Mouse (Mus musculus) lung, embryonic 16.5 days (tissue): Measurements from ENCODE around the gene Fhit. TPM values are rescaled to one million over a fixed set of nuclear protein-coding genes. Genes with fewer than 3 reads are reported as not detected.

ENCODE experiments used
- ATAC-seq: fragments of 200-750 bp; cut with Nextera tagmentation; 2 replicates; pipeline ENCODE4 v1.8.0; 2017; ENCODE audit warnings: low read depth, mild to moderate bottlenecking, moderate library complexity
- H3K27ac ChIP-seq: fragments of 300-500 bp; sonication (generic); 2 replicates; pipeline ENCODE4 v1.5.1; 2014; ENCODE audit warnings: mild to moderate bottlenecking, control low read depth, low read length
- H3K27me3 ChIP-seq: fragments of 300-500 bp; sonication (generic); 2 replicates; pipeline ENCODE4 v1.6.1; 2014; ENCODE audit warnings: low read depth, low read length, mixed read lengths; ENCODE audit not compliant: control insufficient read depth, insufficient read depth
- H3K36me3 ChIP-seq: fragments of 300-500 bp; sonication (generic); 2 replicates; pipeline ENCODE4 v1.6.1; 2014; ENCODE audit warnings: low read length; ENCODE audit not compliant: control insufficient read depth, insufficient read depth
- H3K4me1 ChIP-seq: fragments of 300-500 bp; sonication (generic); replicated peaks from 2 replicates; pipeline ENCODE4 v1.6.1; 2014; ENCODE audit warnings: low read length, mixed read lengths; ENCODE audit not compliant: control insufficient read depth, insufficient read depth
- H3K4me2 ChIP-seq: fragments of 300-500 bp; sonication (generic); 2 replicates; pipeline ENCODE4 v1.6.1; 2014; ENCODE audit warnings: low read depth, low read length, control low read depth
- H3K4me3 ChIP-seq: fragments of 300-500 bp; sonication (generic); 2 replicates; pipeline ENCODE4 v1.5.1; 2014; ENCODE audit warnings: mild to moderate bottlenecking, low read length, control low read depth
- H3K9ac ChIP-seq: fragments of 300-500 bp; sonication (generic); 2 replicates; pipeline ENCODE4 v1.6.1; 2014; ENCODE audit warnings: low read length, control low read depth
- H3K9me3 ChIP-seq: fragments of 300-500 bp; sonication (generic); 2 replicates; pipeline ENCODE4 v1.6.1; 2016; ENCODE audit warnings: low read length; ENCODE audit not compliant: control insufficient read depth
- WGBS: fragments of 180-500 bp; shearing (Covaris S2); extraction: QIAGEN DNeasy Blood & Tissue Kit; methylation state at CpG from one replicate; pipeline ENCODE4 v1.1.7; 2014; 5-methylcytosine and 5-hydroxymethylcytosine counted together
- polyA plus RNA-seq: library from polyadenylated mRNA; unstranded; fragments of >200 nt; fragmentation: Nextera tagmentation; extraction: Ambion mirVana; gene quantifications from 2 replicates; pipeline ENCODE4 v1.2.1, GENCODE M21; 2015

The Fhit gene
- polyA plus RNA-seq, 1 experiment from 2014 or later, result 4.9 TPM

- no peak overlapping the region for H3K27ac ChIP-seq
- 33% methylated on average over 1 of the region's 1 CpGs for WGBS
- H3K4me2 ChIP-seq, result no peak overlapping the region
- H3K4me3 ChIP-seq, result no peak overlapping the region
- no peaks in the 10 kb centered on the region for H3K27me3 ChIP-seq
- no peak overlapping the region for H3K9ac ChIP-seq
- no peaks in the 10 kb centered on the region for H3K9me3 ChIP-seq
- H3K4me1 ChIP-seq, result no peaks in the 10 kb centered on the region
- ATAC-seq, result no peak
- H3K36me3 ChIP-seq, result no peaks in the 10 kb centered on the region
Observed at GRCm38 (mm10) chr14:10312190-10312589, 849.6 kb downstream of the Fhit start.

GRCm38 (mm10) chr14:10305286-10305685 is 856.5 kb downstream of the Fhit start:
- no peak overlapping the region for H3K4me3 ChIP-seq
- H3K9ac ChIP-seq, result no peak overlapping the region
- H3K4me1 ChIP-seq, result no peaks in the 10 kb centered on the region
- no peak overlapping the region for H3K27ac ChIP-seq
- no peaks in the 10 kb centered on the region for H3K36me3 ChIP-seq
- H3K4me2 ChIP-seq, result no peak overlapping the region
- ATAC-seq, result no peak
- no peaks in the 10 kb centered on the region for H3K27me3 ChIP-seq
- H3K9me3 ChIP-seq, result no peaks in the 10 kb centered on the region

DNA sequence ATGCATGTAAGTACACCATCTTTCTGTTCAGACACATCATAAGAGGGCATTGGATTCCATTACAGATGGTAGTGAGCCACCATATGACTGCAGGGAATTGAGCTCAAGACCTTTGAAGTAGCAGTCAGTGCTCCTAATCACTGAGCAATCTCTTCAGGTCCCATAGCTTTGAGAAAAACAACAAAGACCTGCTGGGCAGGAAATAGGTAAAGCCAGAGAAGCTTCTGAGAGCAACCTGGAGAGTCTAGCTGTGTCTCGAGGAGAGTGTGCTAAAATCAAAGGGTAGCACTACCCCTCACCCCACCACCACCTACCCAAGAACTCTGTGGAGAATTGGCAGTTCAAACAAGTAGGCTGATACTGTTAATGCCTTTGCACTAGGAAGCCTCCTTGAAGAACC is 860.3 kb downstream of the Fhit start:
- WGBS, result 31% methylated on average over 1 of the region's 1 CpGs
- ATAC-seq, result no peak
- Histone ChIP-seq H3K4me2 (no peak overlapping the region), H3K9ac (no peak overlapping the region), H3K36me3 (no peaks in the 10 kb centered on the region), H3K4me1 (no peaks in the 10 kb centered on the region), H3K27me3 (no peaks in the 10 kb centered on the region), H3K4me3 (no peak overlapping the region), H3K27ac (no peak overlapping the region), H3K9me3 (no peaks in the 10 kb centered on the region)

DNA sequence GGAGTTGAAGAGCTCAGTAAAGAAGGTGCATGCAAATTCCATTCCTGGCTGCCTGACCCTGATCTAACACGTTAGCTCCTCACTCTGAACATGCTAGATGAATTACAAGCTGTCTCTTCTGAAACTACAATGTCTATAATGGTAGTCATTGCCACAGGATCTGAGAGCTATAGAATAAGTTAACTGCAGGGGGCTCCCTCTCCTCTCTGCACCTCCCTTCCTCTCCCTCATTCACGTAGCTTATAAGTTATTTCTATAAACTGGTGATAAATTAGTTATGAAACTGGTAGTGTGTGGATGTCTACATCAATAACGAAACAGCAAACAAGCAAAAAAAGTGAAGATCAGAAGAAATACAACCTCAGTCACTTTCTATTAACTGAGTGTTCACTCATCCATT is 860.9 kb downstream of the Fhit start:
- Histone ChIP-seq H3K4me1 (no peaks in the 10 kb centered on the region), H3K4me2 (no peak overlapping the region), H3K4me3 (no peak overlapping the region), H3K27ac (no peak overlapping the region), H3K36me3 (no peaks in the 10 kb centered on the region), H3K9me3 (no peaks in the 10 kb centered on the region), H3K27me3 (no peaks in the 10 kb centered on the region), H3K9ac (no peak overlapping the region)
- ATAC-seq, result no peak
- 51% methylated on average over 3 of the region's 3 CpGs for WGBS

DNA sequence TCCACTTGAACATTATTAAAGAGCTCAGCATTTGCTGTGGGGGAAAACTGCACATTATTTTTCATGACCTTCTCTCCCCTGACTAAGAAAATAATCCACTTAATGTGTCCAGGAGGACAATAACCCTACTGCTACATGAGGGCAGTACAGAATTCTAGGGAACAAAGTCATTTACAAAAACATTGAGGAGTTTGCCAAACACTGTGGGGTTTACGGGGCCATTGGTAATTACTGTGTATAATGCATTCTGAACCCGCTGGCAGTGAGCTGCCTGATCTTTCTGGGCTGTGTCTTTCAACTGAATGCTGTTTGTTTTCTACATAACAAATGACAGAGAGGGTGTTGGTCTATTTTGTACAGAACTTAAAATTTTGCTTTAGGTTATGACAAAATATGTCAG is 862.8 kb downstream of the Fhit start:
- Histone ChIP-seq H3K36me3 (no peaks in the 10 kb centered on the region), H3K9me3 (no peaks in the 10 kb centered on the region), H3K4me2 (no peak overlapping the region), H3K27ac (no peak overlapping the region), H3K9ac (no peak overlapping the region), H3K27me3 (no peaks in the 10 kb centered on the region), H3K4me1 (no peaks in the 10 kb centered on the region), H3K4me3 (no peak overlapping the region)
- ATAC-seq, result no peak
- 79% methylated on average over 2 of the region's 2 CpGs for WGBS

DNA sequence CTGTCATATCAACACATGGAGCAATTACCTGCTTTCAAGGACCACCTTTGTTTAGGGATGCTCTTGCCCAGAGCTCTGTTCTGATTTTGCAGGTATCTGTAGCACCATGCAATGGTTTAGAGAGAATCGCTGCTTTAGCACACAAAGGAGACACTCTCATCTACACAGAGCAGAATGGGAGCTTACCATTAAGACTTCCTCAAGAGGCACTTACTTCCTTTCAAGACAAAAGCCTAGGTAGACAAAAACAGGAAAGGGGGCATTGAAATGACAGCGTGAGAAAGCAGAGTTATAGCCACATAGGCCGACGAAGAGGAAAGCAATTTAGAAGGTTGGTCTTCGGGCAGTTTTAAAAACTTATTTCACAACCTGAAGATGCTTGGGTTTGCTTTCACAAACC is 872.8 kb downstream of the Fhit start:
- no peak overlapping the region for H3K4me2 ChIP-seq
- WGBS, result 70% methylated on average over 5 of the region's 5 CpGs
- no peak overlapping the region for H3K27ac ChIP-seq
- no peak for ATAC-seq
- H3K36me3 ChIP-seq, result no peaks in the 10 kb centered on the region
- H3K9me3 ChIP-seq, result no peaks in the 10 kb centered on the region
- H3K27me3 ChIP-seq, result no peaks in the 10 kb centered on the region
- no peaks in the 10 kb centered on the region for H3K4me1 ChIP-seq
- no peak overlapping the region for H3K4me3 ChIP-seq
- H3K9ac ChIP-seq, result no peak overlapping the region

DNA sequence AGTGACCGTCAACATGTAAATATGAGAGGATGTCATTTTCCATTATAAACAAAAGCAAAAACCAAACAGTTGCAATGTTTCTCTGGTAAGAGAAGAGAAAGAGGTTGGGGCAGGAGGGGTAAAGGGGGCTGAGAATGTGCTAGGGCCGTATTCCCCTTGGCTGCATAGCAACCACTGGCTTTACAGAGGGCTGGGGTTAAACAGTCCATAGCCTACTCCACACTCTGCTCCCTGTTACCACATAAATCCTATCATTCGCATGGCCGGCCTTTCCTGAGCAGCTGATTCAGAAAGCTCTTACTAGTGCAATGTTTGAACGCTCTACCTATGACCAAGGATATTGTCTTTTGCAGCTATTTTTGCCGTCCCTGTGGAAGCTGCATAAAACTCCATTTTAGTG is 875.8 kb downstream of the Fhit start:
- Histone ChIP-seq H3K4me3 (no peak overlapping the region), H3K27ac (no peak overlapping the region), H3K9ac (no peak overlapping the region), H3K4me2 (no peak overlapping the region), H3K4me1 (no peaks in the 10 kb centered on the region), H3K9me3 (no peaks in the 10 kb centered on the region), H3K27me3 (no peaks in the 10 kb centered on the region), H3K36me3 (no peaks in the 10 kb centered on the region)
- ATAC-seq, result no peak
- 72% methylated on average over 6 of the region's 6 CpGs for WGBS

- 71% methylated on average over 5 of the region's 5 CpGs for WGBS
- H3K4me1 ChIP-seq, result no peaks in the 10 kb centered on the region
- H3K4me2 ChIP-seq, result no peak overlapping the region
- no peak overlapping the region for H3K4me3 ChIP-seq
- no peaks in the 10 kb centered on the region for H3K36me3 ChIP-seq
- no peaks in the 10 kb centered on the region for H3K9me3 ChIP-seq
- H3K27ac ChIP-seq, result no peak overlapping the region
- ATAC-seq, result no peak
- no peaks in the 10 kb centered on the region for H3K27me3 ChIP-seq
- no peak overlapping the region for H3K9ac ChIP-seq
Observed at GRCm38 (mm10) chr14:10228708-10229107, 933.1 kb downstream of the Fhit start.

DNA sequence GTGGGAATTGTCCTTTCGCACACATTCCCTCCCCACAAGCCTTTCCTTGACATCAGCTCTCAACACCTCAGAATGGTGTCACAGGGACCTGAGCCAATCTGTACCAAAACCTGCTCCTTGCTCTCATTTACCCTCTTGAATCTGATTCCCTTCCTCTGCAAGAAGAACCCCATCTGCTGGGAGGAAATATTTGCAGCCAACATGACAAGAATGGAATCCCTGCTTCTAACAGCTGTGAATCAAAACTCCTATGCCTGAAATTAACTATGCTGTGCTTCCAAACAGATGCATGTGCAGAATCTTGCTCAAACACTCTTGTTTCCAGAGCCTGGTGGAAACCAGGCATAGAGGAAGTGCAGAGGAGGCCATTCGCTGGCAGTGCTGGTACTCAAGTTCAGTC is 940.0 kb downstream of the Fhit start:
- H3K9me3 ChIP-seq, result no peaks in the 10 kb centered on the region
- no peak for ATAC-seq
- no peak overlapping the region for H3K27ac ChIP-seq
- H3K4me2 ChIP-seq, result no peak overlapping the region
- no peaks in the 10 kb centered on the region for H3K27me3 ChIP-seq
- no peaks in the 10 kb centered on the region for H3K4me1 ChIP-seq
- no peak overlapping the region for H3K4me3 ChIP-seq
- H3K36me3 ChIP-seq, result no peaks in the 10 kb centered on the region
- WGBS, result 85% methylated on average over 2 of the region's 2 CpGs
- H3K9ac ChIP-seq, result no peak overlapping the region

DNA sequence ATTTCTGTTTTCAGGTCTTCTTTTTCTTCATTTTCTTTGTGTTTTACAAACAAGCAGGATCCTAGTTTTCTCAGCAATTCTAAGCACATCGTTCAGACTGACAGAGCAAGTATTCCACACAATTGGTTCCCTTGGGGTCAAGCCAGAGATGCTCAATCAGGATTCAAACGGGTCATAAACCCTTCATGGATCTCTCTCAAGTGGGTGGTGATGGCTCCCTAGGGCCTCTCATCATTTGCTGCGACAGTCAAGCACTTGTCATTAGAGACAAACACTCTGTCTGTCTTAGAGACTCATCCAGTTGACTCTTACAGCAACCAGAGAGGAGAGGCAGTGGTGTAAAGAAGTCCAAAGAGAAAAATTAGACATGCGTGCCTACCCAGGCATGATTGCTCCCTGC is 948.6 kb downstream of the Fhit start:
- Histone ChIP-seq H3K27ac (no peak overlapping the region), H3K9me3 (no peaks in the 10 kb centered on the region), H3K27me3 (no peaks in the 10 kb centered on the region), H3K4me3 (no peak overlapping the region), H3K9ac (no peak overlapping the region), H3K4me2 (no peak overlapping the region), H3K36me3 (no peaks in the 10 kb centered on the region), H3K4me1 (no peaks in the 10 kb centered on the region)
- 35% methylated on average over 4 of the region's 4 CpGs for WGBS
- ATAC-seq, result no peak
